Mouse (Mus musculus): ENCODE measurements around the gene Ciz1. TPM values are rescaled to one million over a fixed set of nuclear protein-coding genes. Genes with fewer than 3 reads are reported as not detected.
"Not testable (repeated sequence)": the region's sequence is repeated elsewhere in the genome, so short reads cannot be mapped to it uniquely, and the experiment has no call there.

The Ciz1 gene
- total RNA-seq, 2 experiments from 2014 or later: 25.6 to 27.5 TPM

GRCm38 (mm10) chr2:32347019-32347418 lies 5.1 kb upstream of the Ciz1 start:
- no peak for DNase-seq (ENCODE audit: low spot score)

- DNase-seq (ENCODE audit: low spot score): no peak
Measured at GRCm38 (mm10) chr2:32348311-32348710, 3.8 kb upstream of the Ciz1 start.

- no peak for DNase-seq (ENCODE audit: low spot score)
Measured at GRCm38 (mm10) chr2:32349625-32350255, 2.4 kb upstream of the Ciz1 start.

- no peak for DNase-seq (ENCODE audit: low spot score)
Measured at GRCm38 (mm10) chr2:32350471-32351051, 1.6 kb upstream of the Ciz1 start.

- DNase-seq (ENCODE audit: low spot score): no peak
Measured at GRCm38 (mm10) chr2:32351471-32351961, 611 bp upstream of the Ciz1 start.

GRCm38 (mm10) chr2:32353007-32353542 lies 948 bp downstream of the Ciz1 start, which contains the start of gene Dnm1:
Gene Dnm1 (minus strand): TSS chr2:32353338.
- DNase-seq (ENCODE audit: low spot score): peak; percentile 92

- no peak for DNase-seq (ENCODE audit: low spot score)
Measured at GRCm38 (mm10) chr2:32353836-32354235, 1.7 kb downstream of the Ciz1 start.

- DNase-seq (ENCODE audit: low spot score): no peak
Measured at GRCm38 (mm10) chr2:32354336-32354895, 2.3 kb downstream of the Ciz1 start.

GRCm38 (mm10) chr2:32356216-32356615 lies 4.1 kb downstream of the Ciz1 start:
- DNase-seq (ENCODE audit: low spot score): peak; percentile 70

- no peak for DNase-seq (ENCODE audit: low spot score)
Measured at GRCm38 (mm10) chr2:32357710-32358109, 5.6 kb downstream of the Ciz1 start.

GRCm38 (mm10) chr2:32358381-32358780 lies 6.3 kb downstream of the Ciz1 start:
- no peak for DNase-seq (ENCODE audit: low spot score)

GRCm38 (mm10) chr2:32360741-32361140 lies 8.6 kb downstream of the Ciz1 start:
- DNase-seq (ENCODE audit: low spot score): peak; percentile 84

- peak; percentile 75 for DNase-seq (ENCODE audit: low spot score)
Measured at GRCm38 (mm10) chr2:32361437-32361836, 9.3 kb downstream of the Ciz1 start.

- not testable (repeated sequence) for DNase-seq (ENCODE audit: low spot score)
Measured at GRCm38 (mm10) chr2:32362274-32362673, 10.1 kb downstream of the Ciz1 start.

- DNase-seq (ENCODE audit: low spot score): peak; percentile 93
Measured at GRCm38 (mm10) chr2:32362817-32363340, 10.8 kb downstream of the Ciz1 start.

GRCm38 (mm10) chr2:32363376-32364106 lies 11.4 kb downstream of the Ciz1 start:
- DNase-seq (ENCODE audit: low spot score): no peak

- no peak for DNase-seq (ENCODE audit: low spot score)
Measured at GRCm38 (mm10) chr2:32364121-32364520, 12.0 kb downstream of the Ciz1 start.

GRCm38 (mm10) chr2:32367315-32367714 lies 15.2 kb downstream of the Ciz1 start:
- DNase-seq (ENCODE audit: low spot score): no peak

GRCm38 (mm10) chr2:32374191-32374590 lies 22.1 kb downstream of the Ciz1 start:
- peak; percentile 84 for DNase-seq (ENCODE audit: low spot score)

- DNase-seq (ENCODE audit: low spot score): no peak
Measured at GRCm38 (mm10) chr2:32375317-32375940, 23.3 kb downstream of the Ciz1 start.

GRCm38 (mm10) chr2:32376963-32377362 lies 24.8 kb downstream of the Ciz1 start:
- DNase-seq (ENCODE audit: low spot score): no peak
